In genomic region chr5:44494133-44494532, GRCm38 (mm10) we compare ENCODE assay signal across 15 mouse cellular contexts.
DNase-seq lines count a peak whose midpoint lies in the region; ATAC-seq and TF ChIP-seq lines count a peak whose summit lies in the region.
"Had no signal": no experiment of that assay in that cellular context is flagged by ENCODE, and none has a peak within 500 bp of the region (broad histone marks: within the 10 kb centered on the region; RNA-seq: fewer than 3 reads in every experiment).

No protein-coding gene starts in this region.

- no peaks in the 10 kb centered on the region for H3K4me1 ChIP-seq in kidney, adult 2 months (ENCODE audit: control insufficient read depth, insufficient read depth, low read length)
- no peaks in the 10 kb centered on the region for H3K4me1 ChIP-seq in kidney, embryonic 14.5 days (ENCODE audit: control insufficient read depth, insufficient read depth, low read length)
- no peaks in the 10 kb centered on the region; the same call in none of the 2 replicates for H3K4me1 ChIP-seq in heart, adult 2 months (ENCODE audit: control insufficient read depth, insufficient read depth, low read length)
- H3K4me1 ChIP-seq in heart, embryonic 14.5 days (ENCODE audit: control insufficient read depth in 2 of 2, insufficient read depth in 2 of 2, low read length in 2 of 2): no peaks in the 10 kb centered on the region; a peak in 1 of 4 replicates
- 0 out of 2 replicates have a peak, but pooled peaks cover 2% of the 10 kb centered on the region for H3K4me1 ChIP-seq in lung, embryonic 15.5 days
- H3K4me1 ChIP-seq in forebrain, embryonic 13.5 days: no peaks in the 10 kb centered on the region
- H3K4me1 ChIP-seq: embryonic facial prominence, embryonic 15.5 days; forebrain, embryonic 12.5 days; intestine, embryonic 15.5 days; limb, embryonic 10.5 days; midbrain, embryonic 15.5 days; neural tube, embryonic 12.5 days had no signal

- no peaks in the 10 kb centered on the region for H3K79me2 ChIP-seq in heart, adult 2 months (replicated peaks; ENCODE audit: control insufficient read depth, insufficient read depth, low read length)

- no peak for TF ChIP-seq CTCF in kidney, adult 2 months (conservative IDR thresholded peaks at IDR 0.05; ENCODE audit: insufficient read depth, insufficient read length, low read depth, low read length)
- TF ChIP-seq CTCF in heart, adult 2 months (IDR thresholded peaks at IDR 0.05): no peak

- H3K9ac ChIP-seq in kidney, embryonic 14.5 days (ENCODE audit: low read depth, low read length): no peak overlapping the region
- peak overlapping the region; percentile 57 for H3K9ac ChIP-seq in heart, adult 2 months (ENCODE audit: low read depth, low read length)
- H3K9ac ChIP-seq in heart, embryonic 14.5 days (ENCODE audit: low read length): no peak overlapping the region
- H3K9ac ChIP-seq in lung, embryonic 15.5 days: no peak overlapping the region
- H3K9ac ChIP-seq in forebrain, embryonic 13.5 days: no peak overlapping the region
- H3K9ac ChIP-seq: embryonic facial prominence, embryonic 15.5 days; forebrain, embryonic 12.5 days; intestine, embryonic 15.5 days; midbrain, embryonic 15.5 days; neural tube, embryonic 12.5 days had no signal

- H3K4me2 ChIP-seq in kidney, embryonic 14.5 days (replicated peaks; ENCODE audit: low read depth, low read length): no peak overlapping the region
- peak overlapping the region; percentile 29 for H3K4me2 ChIP-seq in heart, embryonic 14.5 days (ENCODE audit: low read length)
- 0 out of 2 replicates have a peak overlapping the region, but pooled peaks have one; percentile 27 for H3K4me2 ChIP-seq in lung, embryonic 15.5 days
- no peak overlapping the region for H3K4me2 ChIP-seq in forebrain, embryonic 13.5 days
- H3K4me2 ChIP-seq: embryonic facial prominence, embryonic 15.5 days; forebrain, embryonic 12.5 days; intestine, embryonic 15.5 days; midbrain, embryonic 15.5 days; neural tube, embryonic 12.5 days had no signal

- H3K27ac ChIP-seq in kidney, adult 2 months (ENCODE audit: insufficient read depth, low read depth, low read length): peak overlapping the region; percentile 46
- no peak overlapping the region for H3K27ac ChIP-seq in kidney, embryonic 14.5 days (ENCODE audit: low read depth, low read length)
- peak overlapping the region; percentile 81 for H3K27ac ChIP-seq in heart, adult 2 months
- H3K27ac ChIP-seq in heart, embryonic 14.5 days (replicated peaks in 1 of 2; ENCODE audit: control insufficient read depth in 1 of 2, insufficient read depth in 1 of 2, low read depth in 2 of 2, low read length in 2 of 2): peak overlapping the region; percentile 71 to 76; a peak in 3 of 4 replicates
- H3K27ac ChIP-seq in lung, embryonic 15.5 days: peak overlapping the region; percentile 61
- no peak overlapping the region for H3K27ac ChIP-seq in forebrain, embryonic 13.5 days
- H3K27ac ChIP-seq: embryonic facial prominence, embryonic 15.5 days; forebrain, embryonic 12.5 days; intestine, embryonic 15.5 days; limb, embryonic 10.5 days; midbrain, embryonic 15.5 days; neural tube, embryonic 12.5 days had no signal

- no peak for TF ChIP-seq EP300 in heart, adult 2 months (IDR thresholded peaks at IDR 0.05; ENCODE audit: insufficient read depth, low read depth, low read length)

- H3K36me3 ChIP-seq in kidney, adult 2 months (ENCODE audit: control insufficient read depth, insufficient read depth, low read length): no peaks in the 10 kb centered on the region
- no peaks in the 10 kb centered on the region for H3K36me3 ChIP-seq in kidney, embryonic 14.5 days (ENCODE audit: control insufficient read depth, insufficient read depth, low read length)
- peaks cover 2% of the 10 kb centered on the region; the same call in 1 of the 2 replicates for H3K36me3 ChIP-seq in heart, adult 2 months (ENCODE audit: control insufficient read depth, insufficient read depth, low read length)
- H3K36me3 ChIP-seq in heart, embryonic 14.5 days (ENCODE audit: control insufficient read depth, insufficient read depth, low read length): no peaks in the 10 kb centered on the region
- H3K36me3 ChIP-seq in lung, embryonic 15.5 days: no peaks in the 10 kb centered on the region
- H3K36me3 ChIP-seq in forebrain, embryonic 13.5 days (ENCODE audit: poor library complexity, severe bottlenecking): no peaks in the 10 kb centered on the region
- H3K36me3 ChIP-seq: embryonic facial prominence, embryonic 15.5 days; forebrain, embryonic 12.5 days; intestine, embryonic 15.5 days; limb, embryonic 10.5 days; midbrain, embryonic 15.5 days; neural tube, embryonic 12.5 days had no signal

- H3K4me3 ChIP-seq in kidney, adult 2 months (ENCODE audit: insufficient read depth, low read depth, low read length): no peak overlapping the region
- no peak overlapping the region for H3K4me3 ChIP-seq in kidney, embryonic 14.5 days (ENCODE audit: low read length)
- peak overlapping the region; percentile 30; the same call in 1 of the 2 replicates for H3K4me3 ChIP-seq in heart, adult 2 months
- no peak overlapping the region for H3K4me3 ChIP-seq in heart, embryonic 14.5 days (ENCODE audit: control insufficient read depth in 1 of 2, insufficient read depth in 1 of 2, low read depth in 1 of 2, low read length in 2 of 2)
- no peak overlapping the region for H3K4me3 ChIP-seq in lung, embryonic 15.5 days
- H3K4me3 ChIP-seq in forebrain, embryonic 13.5 days: no peak overlapping the region
- H3K4me3 ChIP-seq: embryonic facial prominence, embryonic 15.5 days; forebrain, embryonic 12.5 days; intestine, embryonic 15.5 days; limb, embryonic 10.5 days; midbrain, embryonic 15.5 days; neural tube, embryonic 12.5 days had no signal

- no peak for ATAC-seq in kidney, embryonic 14.5 days (ENCODE audit: low FRiP score, low TSS enrichment)
- ATAC-seq in heart, embryonic 14.5 days (ENCODE audit: insufficient number of reproducible peaks, insufficient read depth, low FRiP score, low read depth): peak; percentile 54; the same call in 1 of the 2 replicates
- ATAC-seq in lung, embryonic 15.5 days (ENCODE audit: borderline replicate concordance, extremely low read depth, low FRiP score, low TSS enrichment): no peak
- no peak for ATAC-seq in frontal cortex, adult (ENCODE audit: low TSS enrichment)
- ATAC-seq in forebrain, embryonic 13.5 days: no peak
- ATAC-seq: intestine, embryonic 15.5 days; midbrain, embryonic 15.5 days had no signal

- intact Hi-C loops in heart, adult 2 months (cut with DNase I): loop anchor here (10.0 kb wide), 3 partner anchors 271 to 791 kb away; no protein-coding TSS in a partner anchor

- 64% methylated on average over 9 of the region's 9 CpGs for WGBS in kidney, adult 2 months
- 68% methylated on average over 9 of the region's 9 CpGs for WGBS in kidney, embryonic 14.5 days
- 23% methylated on average over 9 of the region's 9 CpGs for WGBS in heart, adult 2 months
- 32% methylated on average over 9 of the region's 9 CpGs for WGBS in heart, embryonic 14.5 days
- 33% methylated on average over 9 of the region's 9 CpGs for WGBS in lung, embryonic 15.5 days
- WGBS in forebrain, embryonic 13.5 days: 77% methylated on average over 9 of the region's 9 CpGs

- no peaks in the 10 kb centered on the region for H3K27me3 ChIP-seq in kidney, adult 2 months (replicated peaks; ENCODE audit: control insufficient read depth, insufficient read depth, low read length)
- H3K27me3 ChIP-seq in kidney, embryonic 14.5 days (ENCODE audit: control insufficient read depth, insufficient read depth, low read length): no peaks in the 10 kb centered on the region
- H3K27me3 ChIP-seq in heart, adult 2 months (ENCODE audit: control insufficient read depth, insufficient read depth, low read length): no peaks in the 10 kb centered on the region
- H3K27me3 ChIP-seq in heart, embryonic 14.5 days (ENCODE audit: control insufficient read depth, insufficient read depth, low read length): no peaks in the 10 kb centered on the region
- H3K27me3 ChIP-seq in lung, embryonic 15.5 days: no peaks in the 10 kb centered on the region
- no peaks in the 10 kb centered on the region for H3K27me3 ChIP-seq in forebrain, embryonic 13.5 days
- H3K27me3 ChIP-seq: embryonic facial prominence, embryonic 15.5 days; forebrain, embryonic 12.5 days; intestine, embryonic 15.5 days; midbrain, embryonic 15.5 days; neural tube, embryonic 12.5 days had no signal

- H3K9me3 ChIP-seq in kidney, embryonic 14.5 days (ENCODE audit: control insufficient read depth, low read length): no peaks in the 10 kb centered on the region
- H3K9me3 ChIP-seq in heart, embryonic 14.5 days (ENCODE audit: control insufficient read depth, low read length): no peaks in the 10 kb centered on the region
- no peaks in the 10 kb centered on the region for H3K9me3 ChIP-seq in lung, embryonic 15.5 days
- no peaks in the 10 kb centered on the region for H3K9me3 ChIP-seq in forebrain, embryonic 13.5 days (replicated peaks)
- H3K9me3 ChIP-seq: embryonic facial prominence, embryonic 15.5 days; forebrain, embryonic 12.5 days; intestine, embryonic 15.5 days; limb, embryonic 10.5 days; midbrain, embryonic 15.5 days; neural tube, embryonic 12.5 days had no signal

- no peak for TF ChIP-seq POLR2A in kidney, adult 2 months (IDR thresholded peaks at IDR 0.05; ENCODE audit: low read depth, low read length)
- peak; percentile 37; the same call in 1 of the 2 replicates for TF ChIP-seq POLR2A in heart, adult 2 months (IDR thresholded peaks at IDR 0.05; ENCODE audit: insufficient read depth, low read depth, low read length)

- DNase-seq in kidney, adult 2 months: peak; percentile 48
- peak; percentile 17 to 36 for DNase-seq in heart, adult 2 months
- no peak for DNase-seq in T-cell, adult 2 months (ENCODE audit: low spot score)
- DNase-seq: adrenal gland, postnatal 36 days had no signal

Comparison
In these comparisons a context has a peak if more than half of its experiments do, and no peak if none do; other contexts are left out.
1. H3K27ac ChIP-seq: peak in kidney, adult 2 months (single experiment), heart, adult 2 months (single experiment), heart, embryonic 14.5 days (2 of 2) and lung, embryonic 15.5 days (single experiment); none in kidney, embryonic 14.5 days (single experiment) and forebrain, embryonic 13.5 days (single experiment).
2. H3K4me2 ChIP-seq: peak in heart, embryonic 14.5 days (single experiment) and lung, embryonic 15.5 days (single experiment); none in kidney, embryonic 14.5 days (single experiment) and forebrain, embryonic 13.5 days (single experiment).